Mouse (Mus musculus) lung, embryonic 16.5 days (tissue): Measurements from ENCODE around the gene Pnpla3. TPM values are rescaled to one million over a fixed set of nuclear protein-coding genes. Genes with fewer than 3 reads are reported as not detected.
A peak's percentile ranks its signal among the peaks of the same experiment; 100 is the strongest.
"Not testable (repeated sequence)": the region's sequence is repeated elsewhere in the genome, so short reads cannot be mapped to it uniquely, and the experiment has no call there.

ENCODE experiments used
- ATAC-seq: fragments of 200-750 bp; cut with Nextera tagmentation; 2 replicates; pipeline ENCODE4 v1.8.0; 2017; ENCODE audit warnings: low read depth, mild to moderate bottlenecking, moderate library complexity
- H3K27ac ChIP-seq: fragments of 300-500 bp; sonication (generic); 2 replicates; pipeline ENCODE4 v1.5.1; 2014; ENCODE audit warnings: mild to moderate bottlenecking, control low read depth, low read length
- H3K27me3 ChIP-seq: fragments of 300-500 bp; sonication (generic); 2 replicates; pipeline ENCODE4 v1.6.1; 2014; ENCODE audit warnings: low read depth, low read length, mixed read lengths; ENCODE audit not compliant: control insufficient read depth, insufficient read depth
- H3K36me3 ChIP-seq: fragments of 300-500 bp; sonication (generic); 2 replicates; pipeline ENCODE4 v1.6.1; 2014; ENCODE audit warnings: low read length; ENCODE audit not compliant: control insufficient read depth, insufficient read depth
- H3K4me1 ChIP-seq: fragments of 300-500 bp; sonication (generic); replicated peaks from 2 replicates; pipeline ENCODE4 v1.6.1; 2014; ENCODE audit warnings: low read length, mixed read lengths; ENCODE audit not compliant: control insufficient read depth, insufficient read depth
- H3K4me2 ChIP-seq: fragments of 300-500 bp; sonication (generic); 2 replicates; pipeline ENCODE4 v1.6.1; 2014; ENCODE audit warnings: low read depth, low read length, control low read depth
- H3K4me3 ChIP-seq: fragments of 300-500 bp; sonication (generic); 2 replicates; pipeline ENCODE4 v1.5.1; 2014; ENCODE audit warnings: mild to moderate bottlenecking, low read length, control low read depth
- H3K9ac ChIP-seq: fragments of 300-500 bp; sonication (generic); 2 replicates; pipeline ENCODE4 v1.6.1; 2014; ENCODE audit warnings: low read length, control low read depth
- H3K9me3 ChIP-seq: fragments of 300-500 bp; sonication (generic); 2 replicates; pipeline ENCODE4 v1.6.1; 2016; ENCODE audit warnings: low read length; ENCODE audit not compliant: control insufficient read depth
- WGBS: fragments of 180-500 bp; shearing (Covaris S2); extraction: QIAGEN DNeasy Blood & Tissue Kit; methylation state at CpG from one replicate; pipeline ENCODE4 v1.1.7; 2014; 5-methylcytosine and 5-hydroxymethylcytosine counted together
- polyA plus RNA-seq: library from polyadenylated mRNA; unstranded; fragments of >200 nt; fragmentation: Nextera tagmentation; extraction: Ambion mirVana; gene quantifications from 2 replicates; pipeline ENCODE4 v1.2.1, GENCODE M21; 2015

Pnpla3 gene
- polyA plus RNA-seq, 1 experiment from 2014 or later, result not detected

- Histone ChIP-seq H3K27me3 (no peaks in the 10 kb centered on the region), H3K36me3 (no peaks in the 10 kb centered on the region), H3K9ac (no peak overlapping the region), H3K27ac (no peak overlapping the region), H3K4me2 (no peak overlapping the region), H3K9me3 (no peaks in the 10 kb centered on the region), H3K4me3 (no peak overlapping the region), H3K4me1 (no peaks in the 10 kb centered on the region)
- WGBS, result 57% methylated on average over 4 of the region's 4 CpGs
- no peak for ATAC-seq
Observed at GRCm38 (mm10) chr15:84133440-84133839, 34.2 kb upstream of the Pnpla3 start.

- H3K4me1 ChIP-seq, result no peaks in the 10 kb centered on the region
- 87% methylated on average over 5 of the region's 5 CpGs for WGBS
- H3K9ac ChIP-seq, result no peak overlapping the region
- H3K9me3 ChIP-seq, result no peaks in the 10 kb centered on the region
- ATAC-seq, result no peak
- H3K4me3 ChIP-seq, result no peak overlapping the region
- H3K27me3 ChIP-seq, result no peaks in the 10 kb centered on the region
- no peak overlapping the region for H3K27ac ChIP-seq
- H3K36me3 ChIP-seq, result no peaks in the 10 kb centered on the region
- no peak overlapping the region for H3K4me2 ChIP-seq
Observed at GRCm38 (mm10) chr15:84135472-84135871, 32.2 kb upstream of the Pnpla3 start.

GRCm38 (mm10) chr15:84136473-84137415, 30.9 kb upstream of the Pnpla3 start:
- no peaks in the 10 kb centered on the region for H3K4me1 ChIP-seq

GRCm38 (mm10) chr15:84139592-84140005, 28.0 kb upstream of the Pnpla3 start:
- no peak overlapping the region for H3K4me2 ChIP-seq
- no peak overlapping the region for H3K4me3 ChIP-seq
- H3K9ac ChIP-seq, result no peak overlapping the region
- WGBS, result 58% methylated on average over 5 of the region's 5 CpGs
- ATAC-seq, result 0 out of 2 replicates have a peak, but pooled peaks have one; percentile 17
- no peaks in the 10 kb centered on the region for H3K36me3 ChIP-seq
- H3K9me3 ChIP-seq, result no peaks in the 10 kb centered on the region
- no peak overlapping the region for H3K27ac ChIP-seq
- H3K27me3 ChIP-seq, result no peaks in the 10 kb centered on the region
- no peaks in the 10 kb centered on the region for H3K4me1 ChIP-seq

More at GRCm38 (mm10) chr15:84136473-84137415, 30.9 kb upstream of the Pnpla3 start:
- Histone ChIP-seq H3K36me3 (no peaks in the 10 kb centered on the region), H3K27ac (no peak overlapping the region), H3K4me3 (no peak overlapping the region), H3K4me2 (no peak overlapping the region), H3K27me3 (no peaks in the 10 kb centered on the region), H3K9me3 (no peaks in the 10 kb centered on the region), H3K9ac (no peak overlapping the region)
- ATAC-seq, result no peak
- 36% methylated on average over 12 of the region's 12 CpGs for WGBS

- no peak overlapping the region for H3K9ac ChIP-seq
- H3K9me3 ChIP-seq, result no peaks in the 10 kb centered on the region
- H3K27ac ChIP-seq, result no peak overlapping the region
- H3K4me1 ChIP-seq, result no peaks in the 10 kb centered on the region
- 45% methylated on average over 3 of the region's 3 CpGs for WGBS
- H3K4me2 ChIP-seq, result no peak overlapping the region
- ATAC-seq, result no peak
- no peak overlapping the region for H3K4me3 ChIP-seq
- no peaks in the 10 kb centered on the region for H3K36me3 ChIP-seq
- no peaks in the 10 kb centered on the region for H3K27me3 ChIP-seq
Observed at GRCm38 (mm10) chr15:84140109-84140508, 27.5 kb upstream of the Pnpla3 start.

GRCm38 (mm10) chr15:84140929-84141328, 26.7 kb upstream of the Pnpla3 start:
- Histone ChIP-seq H3K27me3 (no peaks in the 10 kb centered on the region), H3K27ac (no peak overlapping the region), H3K4me2 (no peak overlapping the region), H3K9me3 (no peaks in the 10 kb centered on the region), H3K9ac (no peak overlapping the region), H3K4me1 (no peaks in the 10 kb centered on the region), H3K36me3 (no peaks in the 10 kb centered on the region), H3K4me3 (no peak overlapping the region)
- no peak for ATAC-seq
- WGBS, result 40% methylated on average over 5 of the region's 5 CpGs

- 77% methylated on average over 2 of the region's 2 CpGs for WGBS
- Histone ChIP-seq H3K4me2 (no peak overlapping the region), H3K4me3 (no peak overlapping the region), H3K9ac (no peak overlapping the region), H3K27me3 (no peaks in the 10 kb centered on the region), H3K4me1 (no peaks in the 10 kb centered on the region), H3K36me3 (no peaks in the 10 kb centered on the region), H3K9me3 (no peaks in the 10 kb centered on the region), H3K27ac (no peak overlapping the region)
- no peak for ATAC-seq
Observed at GRCm38 (mm10) chr15:84156158-84156557, 11.5 kb upstream of the Pnpla3 start.

- WGBS, result 83% methylated on average over 6 of the region's 6 CpGs
- H3K4me2 ChIP-seq, H3K27me3 ChIP-seq, H3K9me3 ChIP-seq, ATAC-seq, H3K36me3 ChIP-seq, H3K4me1 ChIP-seq, H3K4me3 ChIP-seq, H3K27ac ChIP-seq, H3K9ac ChIP-seq: not testable (repeated sequence)
Observed at GRCm38 (mm10) chr15:84157530-84157929, 10.1 kb upstream of the Pnpla3 start.

GRCm38 (mm10) chr15:84161871-84162270, 5.8 kb upstream of the Pnpla3 start:
- no peak for ATAC-seq
- Histone ChIP-seq H3K27me3 (no peaks in the 10 kb centered on the region), H3K4me3 (no peak overlapping the region), H3K27ac (no peak overlapping the region), H3K9me3 (no peaks in the 10 kb centered on the region), H3K4me2 (no peak overlapping the region), H3K9ac (no peak overlapping the region), H3K4me1 (no peaks in the 10 kb centered on the region), H3K36me3 (no peaks in the 10 kb centered on the region)
- 80% methylated on average over 6 of the region's 6 CpGs for WGBS
